Mouse (Mus musculus) embryonic facial prominence, embryonic 11.5 days (tissue): Measurements from ENCODE around the gene Gm9945. TPM values are rescaled to one million over a fixed set of nuclear protein-coding genes. Genes with fewer than 3 reads are reported as not detected.

ENCODE experiments used
- ATAC-seq: fragments of 200-750 bp; cut with Nextera tagmentation; replicated peaks from 2 replicates; pipeline ENCODE4 v1.8.0; 2017; ENCODE audit warnings: low read depth; ENCODE audit not compliant: insufficient number of reproducible peaks, low FRiP score, low TSS enrichment
- DNase-seq: peaks from one replicate; pipeline ENCODE4 v3.0.0-alpha.2; 2015; ENCODE audit warnings: low spot score
- H3K27ac ChIP-seq: fragments of 300-500 bp; sonication (generic); replicated peaks from 2 replicates; pipeline ENCODE4 v1.5.1; 2014; ENCODE audit warnings: mild to moderate bottlenecking, low read depth, low read length, control low read depth
- H3K27me3 ChIP-seq: fragments of 300-500 bp; sonication (generic); 2 replicates; pipeline ENCODE4 v1.6.1; 2014; ENCODE audit warnings: mild to moderate bottlenecking, low read length, moderate library complexity, mixed read lengths; ENCODE audit not compliant: control insufficient read depth, insufficient read depth
- H3K36me3 ChIP-seq: fragments of 300-500 bp; sonication (generic); replicated peaks from 2 replicates; pipeline ENCODE4 v1.6.1; 2014; ENCODE audit warnings: low read depth, mild to moderate bottlenecking, low read length, moderate library complexity, mixed read lengths; ENCODE audit not compliant: control insufficient read depth, insufficient read depth
- H3K4me1 ChIP-seq: fragments of 300-500 bp; sonication (generic); 2 replicates; pipeline ENCODE4 v1.6.1; 2014; ENCODE audit warnings: low read length, mixed read lengths; ENCODE audit not compliant: control insufficient read depth, insufficient read depth
- H3K4me2 ChIP-seq: fragments of 300-500 bp; sonication (generic); 2 replicates; pipeline ENCODE4 v1.6.1; 2014; ENCODE audit warnings: low read depth, mild to moderate bottlenecking, control low read depth, low read length, moderate library complexity
- H3K4me3 ChIP-seq: fragments of 300-500 bp; sonication (generic); 2 replicates; pipeline ENCODE4 v1.5.1; 2014; ENCODE audit warnings: low read depth, low read length, control low read depth
- H3K9ac ChIP-seq: fragments of 300-500 bp; sonication (generic); replicated peaks from 2 replicates; pipeline ENCODE4 v1.6.1; 2014; ENCODE audit warnings: mild to moderate bottlenecking, control low read depth, low read length
- H3K9me3 ChIP-seq: fragments of 300-500 bp; sonication (generic); replicated peaks from 2 replicates; pipeline ENCODE4 v1.6.1; 2016; ENCODE audit warnings: mild to moderate bottlenecking, low read length, inconsistent platforms, mixed read lengths; ENCODE audit not compliant: control insufficient read depth
- WGBS: fragments of 180-500 bp; shearing (Covaris S2); extraction: QIAGEN DNeasy Blood & Tissue Kit; methylation state at CpG from one replicate; pipeline ENCODE4 v1.1.7; 2014; 5-methylcytosine and 5-hydroxymethylcytosine counted together
- polyA plus RNA-seq: library from polyadenylated mRNA; unstranded; fragments of >200 nt; fragmentation: Nextera tagmentation; extraction: Ambion mirVana; gene quantifications from 2 replicates; pipeline ENCODE4 v1.2.1, GENCODE M21; 2014

Gene Gm9945
- polyA plus RNA-seq, 1 experiment from 2014 or later, result not detected

GRCm38 (mm10) chr11:53463551-53464424 is 16.2 kb upstream of the Gm9945 start:
- Histone ChIP-seq H3K4me3 (peak overlapping the region; percentile 39), H3K4me1 (peaks cover 7% of the 10 kb centered on the region; the same call in 1 of the 2 replicates), H3K27me3 (peaks cover 52% of the 10 kb centered on the region), H3K9me3 (no peaks in the 10 kb centered on the region), H3K27ac (no peak overlapping the region), H3K4me2 (peak overlapping the region; percentile 94), H3K36me3 (no peaks in the 10 kb centered on the region), H3K9ac (peak overlapping the region; percentile 43; the same call in 1 of the 2 replicates)
- WGBS, result 6% methylated on average over 55 of the region's 55 CpGs
- ATAC-seq (no peak), DNase-seq (peak; percentile 48)

- Histone ChIP-seq H3K4me2 (peak overlapping the region; percentile 45), H3K4me1 (peaks cover 7% of the 10 kb centered on the region; the same call in 1 of the 2 replicates), H3K27me3 (peaks cover 57% of the 10 kb centered on the region), H3K36me3 (no peaks in the 10 kb centered on the region), H3K4me3 (no peak overlapping the region), H3K27ac (no peak overlapping the region), H3K9ac (peak overlapping the region; percentile 32; the same call in 1 of the 2 replicates), H3K9me3 (no peaks in the 10 kb centered on the region)
- DNase-seq (peak; percentile 90), ATAC-seq (peak; percentile 19)
- 5% methylated on average over 40 of the region's 40 CpGs for WGBS
These were observed 13.6 kb upstream of the Gm9945 start for GRCm38 (mm10) chr11:53466231-53466971.

GRCm38 (mm10) chr11:53469294-53469967 is 10.5 kb upstream of the Gm9945 start:
- Histone ChIP-seq H3K27me3 (peaks cover 32% of the 10 kb centered on the region), H3K27ac (no peak overlapping the region)

GRCm38 (mm10) chr11:53469968-53470695 is 9.8 kb upstream of the Gm9945 start, which contains the start of gene Gm9837:
Gm9837 (minus strand) TSS chr11:53470479.
- H3K9me3 ChIP-seq, result no peaks in the 10 kb centered on the region
- peak; percentile 96 for DNase-seq
- H3K4me2 ChIP-seq, result peak within 1 kb of the TSS; percentile 39
- H3K4me1 ChIP-seq, result no peaks in the 10 kb centered on the region
- H3K4me3 ChIP-seq, result 0 out of 2 replicates have a peak within 1 kb of the TSS, but pooled peaks have one; percentile 7
- ATAC-seq, result peak; percentile 60; the same call in 1 of the 2 replicates
- H3K36me3 ChIP-seq, result no peaks in the 10 kb centered on the region
- no peak within 1 kb of the TSS for H3K27ac ChIP-seq
- no peak within 1 kb of the TSS for H3K9ac ChIP-seq
- H3K27me3 ChIP-seq, result peaks cover 25% of the 10 kb centered on the region
- WGBS, result 5% methylated on average over 29 of the region's 29 CpGs

More at GRCm38 (mm10) chr11:53469294-53469967, 10.5 kb upstream of the Gm9945 start:
- Histone ChIP-seq H3K9ac (no peak overlapping the region), H3K36me3 (no peaks in the 10 kb centered on the region), H3K4me1 (no peaks in the 10 kb centered on the region), H3K4me3 (no peak overlapping the region), H3K4me2 (no peak overlapping the region), H3K9me3 (no peaks in the 10 kb centered on the region)
- 24% methylated on average over 16 of the region's 16 CpGs for WGBS
- ATAC-seq (no peak), DNase-seq (no peak)

GRCm38 (mm10) chr11:53472709-53473108 is 7.3 kb upstream of the Gm9945 start:
- Histone ChIP-seq H3K27me3 (peaks cover 8% of the 10 kb centered on the region), H3K4me3 (no peak overlapping the region), H3K27ac (no peak overlapping the region), H3K9ac (no peak overlapping the region), H3K36me3 (no peaks in the 10 kb centered on the region), H3K4me2 (no peak overlapping the region), H3K4me1 (no peaks in the 10 kb centered on the region), H3K9me3 (no peaks in the 10 kb centered on the region)
- ATAC-seq, result no peak
- DNase-seq, result no peak
- 75% methylated on average over 3 of the region's 3 CpGs for WGBS

- Histone ChIP-seq H3K9me3 (peaks cover 3% of the 10 kb centered on the region; the same call in 1 of the 2 replicates), H3K4me1 (peaks cover 4% of the 10 kb centered on the region; the same call in 1 of the 2 replicates), H3K27ac (no peak overlapping the region), H3K36me3 (no peaks in the 10 kb centered on the region), H3K9ac (no peak overlapping the region), H3K4me3 (no peak overlapping the region), H3K27me3 (peaks cover 32% of the 10 kb centered on the region), H3K4me2 (no peak overlapping the region)
- ATAC-seq (no peak), DNase-seq (no peak)
- WGBS, result 25% methylated on average over 8 of the region's 8 CpGs
These were observed 4.3 kb upstream of the Gm9945 start for GRCm38 (mm10) chr11:53475620-53476019.

- ATAC-seq (no peak), DNase-seq (no peak)
- Histone ChIP-seq H3K4me1 (peaks cover 4% of the 10 kb centered on the region; the same call in 1 of the 2 replicates), H3K9ac (no peak overlapping the region), H3K4me3 (no peak overlapping the region), H3K4me2 (no peak overlapping the region), H3K9me3 (peaks cover 3% of the 10 kb centered on the region; the same call in 1 of the 2 replicates), H3K27me3 (peaks cover 33% of the 10 kb centered on the region), H3K36me3 (no peaks in the 10 kb centered on the region), H3K27ac (no peak overlapping the region)
- 23% methylated on average over 7 of the region's 7 CpGs for WGBS
These were observed 2.1 kb upstream of the Gm9945 start for GRCm38 (mm10) chr11:53477833-53478232.
